Mouse (Mus musculus): ENCODE measurements around the gene Bves. TPM values are rescaled to one million over a fixed set of nuclear protein-coding genes. Genes with fewer than 3 reads are reported as not detected.

Bves gene
- total and polyA plus RNA-seq, 3 experiments = 0.05 TPM; not detected in 2

DNA sequence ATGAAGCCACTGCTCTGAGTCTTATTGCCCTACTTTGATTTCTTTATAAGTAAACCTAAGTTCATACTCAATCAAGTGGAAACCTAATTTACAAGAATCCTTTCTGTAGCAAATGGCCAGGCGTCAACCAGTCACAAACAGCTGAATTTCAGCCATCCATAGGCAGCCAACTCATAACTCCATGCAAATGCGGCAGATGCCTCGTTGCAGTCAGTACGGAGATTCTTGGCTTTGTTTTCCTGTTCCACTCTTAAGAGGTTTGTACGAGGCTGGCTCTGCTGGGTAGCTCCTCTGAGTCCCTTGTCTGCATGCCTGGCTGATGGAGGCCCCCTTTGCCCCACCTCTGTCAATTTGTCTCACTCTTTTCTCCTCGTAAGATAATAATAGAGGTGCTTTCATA is 37.1 kb upstream of the Bves start:
- TF ChIP-seq POLR2AphosphoS5 (IDR thresholded peaks at IDR 0.05; ENCODE audit: insufficient replicate concordance, low read depth, low read length) (no peak), TAL1 (conservative IDR thresholded peaks at IDR 0.05; ENCODE audit: low read depth, low read length) (no peak), CTCF (IDR thresholded peaks at IDR 0.05; ENCODE audit: low read depth, low read length) (no peak), GATA1 (IDR thresholded peaks at IDR 0.05; ENCODE audit: borderline replicate concordance, low read length) (no peak), GATA2 (IDR thresholded peaks at IDR 0.05; ENCODE audit: borderline replicate concordance, low read depth, low read length) (no peak)
- no peak overlapping the region for H3K4me3 ChIP-seq (ENCODE audit: low read depth, low read length)
- H3K9me3 ChIP-seq (replicated peaks) = no peaks in the 10 kb centered on the region
- H3K27me3 ChIP-seq (ENCODE audit: insufficient read depth, low read length) = peaks cover 4% of the 10 kb centered on the region; the same call in 1 of the 2 replicates
- ATAC-seq (ENCODE audit: extremely low read depth, insufficient number of reproducible peaks, low FRiP score, poor library complexity, severe bottlenecking) = no peak
- H3K4me1 ChIP-seq (ENCODE audit: insufficient read depth, low read depth, low read length) = no peaks in the 10 kb centered on the region
- DNase-seq (ENCODE audit: low spot score) = no peak
- no peaks in the 10 kb centered on the region for H3K36me3 ChIP-seq (replicated peaks)

- ATAC-seq (ENCODE audit: extremely low read depth, insufficient number of reproducible peaks, low FRiP score, poor library complexity, severe bottlenecking) (no peak), DNase-seq (ENCODE audit: low spot score) (no peak)
- Histone ChIP-seq H3K36me3 (replicated peaks) (no peaks in the 10 kb centered on the region), H3K27me3 (ENCODE audit: insufficient read depth, low read length) (peaks cover 4% of the 10 kb centered on the region; the same call in 1 of the 2 replicates), H3K4me1 (ENCODE audit: insufficient read depth, low read depth, low read length) (no peaks in the 10 kb centered on the region), H3K4me3 (ENCODE audit: low read depth, low read length) (no peak overlapping the region), H3K9me3 (replicated peaks) (no peaks in the 10 kb centered on the region)
- no peak for TF ChIP-seq GATA2 (IDR thresholded peaks at IDR 0.05; ENCODE audit: borderline replicate concordance, low read depth, low read length)
- TF ChIP-seq CTCF (IDR thresholded peaks at IDR 0.05; ENCODE audit: low read depth, low read length) = no peak
- TF ChIP-seq GATA1 (IDR thresholded peaks at IDR 0.05; ENCODE audit: borderline replicate concordance, low read length) = no peak
- no peak for TF ChIP-seq TAL1 (conservative IDR thresholded peaks at IDR 0.05; ENCODE audit: low read depth, low read length)
- no peak for TF ChIP-seq POLR2AphosphoS5 (IDR thresholded peaks at IDR 0.05; ENCODE audit: insufficient replicate concordance, low read depth, low read length)
Observed at GRCm38 (mm10) chr10:45299509-45299908, 36.1 kb upstream of the Bves start.

DNA sequence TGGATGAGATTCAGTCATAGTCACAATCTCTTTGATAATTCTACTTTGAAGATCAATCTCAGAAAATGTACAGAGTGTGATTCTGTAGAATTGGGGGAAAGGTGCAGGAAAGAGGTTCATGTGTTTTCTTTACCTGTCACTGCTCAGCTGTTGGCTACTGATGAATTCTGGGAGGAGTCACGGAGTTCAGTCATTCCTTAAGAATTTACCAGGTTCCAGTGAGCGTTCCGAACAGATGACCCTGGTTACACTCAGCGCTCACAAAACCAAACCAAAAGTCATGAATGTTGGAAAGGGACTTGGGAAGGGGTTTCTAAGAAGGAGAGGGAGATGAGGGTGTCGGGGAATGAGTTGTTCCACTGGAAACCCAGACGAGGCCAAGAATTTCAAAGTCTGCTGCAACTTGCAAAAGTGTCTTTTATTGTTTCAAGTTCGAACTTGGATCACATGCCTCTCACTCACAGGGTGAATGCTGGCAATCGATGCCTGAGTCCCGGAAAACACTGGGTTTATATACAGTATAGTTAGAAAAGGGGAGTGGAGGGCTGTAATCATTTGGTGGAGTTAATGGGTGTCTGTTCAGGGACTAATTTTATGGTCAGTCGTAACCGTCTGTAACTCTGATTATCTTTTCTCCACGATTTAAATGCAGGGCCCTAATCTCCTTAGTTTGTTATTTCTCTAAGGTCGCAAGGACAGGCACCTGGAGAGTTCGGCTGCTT is 32.1 kb upstream of the Bves start:
- Histone ChIP-seq H3K27me3 (ENCODE audit: insufficient read depth, low read length) (no peaks in the 10 kb centered on the region), H3K9me3 (replicated peaks) (no peaks in the 10 kb centered on the region), H3K4me1 (ENCODE audit: insufficient read depth, low read depth, low read length) (no peaks in the 10 kb centered on the region), H3K4me3 (ENCODE audit: low read depth, low read length) (no peak overlapping the region), H3K36me3 (replicated peaks) (no peaks in the 10 kb centered on the region)
- no peak for TF ChIP-seq TAL1 (conservative IDR thresholded peaks at IDR 0.05; ENCODE audit: low read depth, low read length)
- no peak for TF ChIP-seq GATA2 (IDR thresholded peaks at IDR 0.05; ENCODE audit: borderline replicate concordance, low read depth, low read length)
- no peak for TF ChIP-seq CTCF (IDR thresholded peaks at IDR 0.05; ENCODE audit: low read depth, low read length)
- TF ChIP-seq GATA1 (IDR thresholded peaks at IDR 0.05; ENCODE audit: borderline replicate concordance, low read length) = no peak
- TF ChIP-seq POLR2AphosphoS5 (IDR thresholded peaks at IDR 0.05; ENCODE audit: insufficient replicate concordance, low read depth, low read length) = no peak
- no peak for ATAC-seq (ENCODE audit: extremely low read depth, insufficient number of reproducible peaks, low FRiP score, poor library complexity, severe bottlenecking)
- DNase-seq (ENCODE audit: low spot score) = no peak

GRCm38 (mm10) chr10:45305173-45305572 is 30.4 kb upstream of the Bves start:
- H3K4me3 ChIP-seq (ENCODE audit: low read depth, low read length) = no peak overlapping the region
- no peaks in the 10 kb centered on the region for H3K36me3 ChIP-seq (replicated peaks)
- DNase-seq (ENCODE audit: low spot score) (no peak), ATAC-seq (ENCODE audit: extremely low read depth, insufficient number of reproducible peaks, low FRiP score, poor library complexity, severe bottlenecking) (no peak)
- TF ChIP-seq TAL1 (conservative IDR thresholded peaks at IDR 0.05; ENCODE audit: low read depth, low read length) (no peak), CTCF (IDR thresholded peaks at IDR 0.05; ENCODE audit: low read depth, low read length) (no peak), POLR2AphosphoS5 (IDR thresholded peaks at IDR 0.05; ENCODE audit: insufficient replicate concordance, low read depth, low read length) (no peak), GATA2 (IDR thresholded peaks at IDR 0.05; ENCODE audit: borderline replicate concordance, low read depth, low read length) (no peak), GATA1 (IDR thresholded peaks at IDR 0.05; ENCODE audit: borderline replicate concordance, low read length) (no peak)
- H3K9me3 ChIP-seq (replicated peaks) = no peaks in the 10 kb centered on the region
- H3K27me3 ChIP-seq (ENCODE audit: insufficient read depth, low read length) = no peaks in the 10 kb centered on the region
- H3K4me1 ChIP-seq (ENCODE audit: insufficient read depth, low read depth, low read length) = no peaks in the 10 kb centered on the region

DNA sequence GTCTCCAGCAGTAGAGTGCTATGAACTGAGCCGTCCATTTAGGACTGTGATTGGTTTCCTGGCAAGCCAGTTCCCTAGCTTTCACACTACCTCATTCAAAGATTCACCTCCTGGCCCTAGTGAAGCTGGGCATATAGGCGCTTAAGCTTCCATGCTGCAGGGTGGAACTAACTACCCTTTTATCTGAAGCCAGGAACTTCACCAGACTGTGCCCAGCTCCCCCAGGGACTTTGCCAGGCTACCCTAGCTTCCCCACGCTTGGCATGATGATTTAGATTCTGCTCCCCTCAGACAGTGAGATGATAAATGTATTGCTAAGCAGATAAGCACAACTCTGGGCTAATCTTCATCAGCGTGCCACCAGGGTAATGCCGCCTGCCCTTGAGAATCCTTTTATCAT is 24.4 kb upstream of the Bves start:
- H3K4me1 ChIP-seq (ENCODE audit: insufficient read depth, low read depth, low read length) = no peaks in the 10 kb centered on the region
- H3K36me3 ChIP-seq (replicated peaks) = no peaks in the 10 kb centered on the region
- H3K27me3 ChIP-seq (ENCODE audit: insufficient read depth, low read length) = no peaks in the 10 kb centered on the region
- DNase-seq (ENCODE audit: low spot score) (no peak), ATAC-seq (ENCODE audit: extremely low read depth, insufficient number of reproducible peaks, low FRiP score, poor library complexity, severe bottlenecking) (no peak)
- TF ChIP-seq POLR2AphosphoS5 (IDR thresholded peaks at IDR 0.05; ENCODE audit: insufficient replicate concordance, low read depth, low read length) (no peak), GATA1 (IDR thresholded peaks at IDR 0.05; ENCODE audit: borderline replicate concordance, low read length) (no peak), GATA2 (IDR thresholded peaks at IDR 0.05; ENCODE audit: borderline replicate concordance, low read depth, low read length) (no peak), CTCF (IDR thresholded peaks at IDR 0.05; ENCODE audit: low read depth, low read length) (no peak), TAL1 (conservative IDR thresholded peaks at IDR 0.05; ENCODE audit: low read depth, low read length) (no peak)
- H3K4me3 ChIP-seq (ENCODE audit: low read depth, low read length) = no peak overlapping the region
- no peaks in the 10 kb centered on the region for H3K9me3 ChIP-seq (replicated peaks)

DNA sequence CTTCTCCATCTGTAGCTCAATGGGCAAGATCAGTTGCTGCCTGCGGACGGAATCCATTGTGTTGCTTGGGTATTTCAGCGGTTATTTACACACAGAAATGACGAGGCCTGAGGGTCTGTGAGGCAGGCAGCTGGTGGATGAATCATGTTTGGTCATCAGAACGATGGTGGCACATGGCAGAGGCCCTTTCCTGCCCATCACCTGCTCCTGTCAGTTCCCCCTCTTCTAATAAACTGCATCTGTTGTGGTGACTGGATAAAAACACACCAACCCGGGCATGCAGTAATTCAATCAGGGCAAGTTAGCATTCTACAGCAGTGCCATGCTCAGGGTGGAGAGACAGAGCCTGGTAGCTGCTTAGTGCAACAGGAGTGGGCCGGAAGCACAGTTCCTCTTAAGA is 23.9 kb upstream of the Bves start:
- no peaks in the 10 kb centered on the region for H3K9me3 ChIP-seq (replicated peaks)
- H3K4me1 ChIP-seq (ENCODE audit: insufficient read depth, low read depth, low read length) = no peaks in the 10 kb centered on the region
- no peak for TF ChIP-seq GATA1 (IDR thresholded peaks at IDR 0.05; ENCODE audit: borderline replicate concordance, low read length)
- TF ChIP-seq TAL1 (conservative IDR thresholded peaks at IDR 0.05; ENCODE audit: low read depth, low read length) = no peak
- TF ChIP-seq POLR2AphosphoS5 (IDR thresholded peaks at IDR 0.05; ENCODE audit: insufficient replicate concordance, low read depth, low read length) = no peak
- TF ChIP-seq GATA2 (IDR thresholded peaks at IDR 0.05; ENCODE audit: borderline replicate concordance, low read depth, low read length) = no peak
- TF ChIP-seq CTCF (IDR thresholded peaks at IDR 0.05; ENCODE audit: low read depth, low read length) = no peak
- no peak for ATAC-seq (ENCODE audit: extremely low read depth, insufficient number of reproducible peaks, low FRiP score, poor library complexity, severe bottlenecking)
- no peaks in the 10 kb centered on the region for H3K36me3 ChIP-seq (replicated peaks)
- H3K27me3 ChIP-seq (ENCODE audit: insufficient read depth, low read length) = no peaks in the 10 kb centered on the region
- no peak overlapping the region for H3K4me3 ChIP-seq (ENCODE audit: low read depth, low read length)
- DNase-seq (ENCODE audit: low spot score) = no peak

Measured in G1E (cell line).